Mouse (Mus musculus) bone marrow, adult 2 months (tissue): Measurements from ENCODE around the gene Pigyl.

ENCODE experiments used
- CTCF ChIP-seq: fragments of 200-500 bp; IDR thresholded peaks from 2 replicates; pipeline ENCODE4 v1.5.1; 2011; ENCODE audit warnings: low read length, control low read depth; ENCODE audit not compliant: control insufficient read depth, insufficient read depth
- POLR2A ChIP-seq: fragments of 200-500 bp; IDR thresholded peaks from 2 replicates; pipeline ENCODE4 v1.6.1; 2011; ENCODE audit warnings: low read depth, mild to moderate bottlenecking, control low read depth, low read length, borderline replicate concordance; ENCODE audit not compliant: control insufficient read depth

- TF ChIP-seq POLR2A = peak; percentile 80; the same call in 1 of the 2 replicates
- 0 out of 2 replicates have a peak, but pooled peaks have one; percentile 7 for TF ChIP-seq CTCF
Observed at GRCm38 (mm10) chr9:22116740-22117426, 39.8 kb upstream of the Pigyl start, which contains the start of gene Elof1.
